Mouse (Mus musculus) cerebellum, adult 2 months (tissue): Measurements from ENCODE around the gene Hist1h2bk.

ENCODE experiments used
- CTCF ChIP-seq: fragments of 200-500 bp; IDR thresholded peaks from 2 replicates; pipeline ENCODE4 v1.5.1; 2011; ENCODE audit warnings: low read depth, mild to moderate bottlenecking, control low read depth, low read length, moderate library complexity, borderline replicate concordance; ENCODE audit not compliant: insufficient read depth
- POLR2A ChIP-seq: fragments of 200-500 bp; IDR thresholded peaks from 2 replicates; pipeline ENCODE4 v1.6.1; 2011; ENCODE audit warnings: low read length, control low read depth, borderline replicate concordance; ENCODE audit not compliant: insufficient read depth

DNA sequence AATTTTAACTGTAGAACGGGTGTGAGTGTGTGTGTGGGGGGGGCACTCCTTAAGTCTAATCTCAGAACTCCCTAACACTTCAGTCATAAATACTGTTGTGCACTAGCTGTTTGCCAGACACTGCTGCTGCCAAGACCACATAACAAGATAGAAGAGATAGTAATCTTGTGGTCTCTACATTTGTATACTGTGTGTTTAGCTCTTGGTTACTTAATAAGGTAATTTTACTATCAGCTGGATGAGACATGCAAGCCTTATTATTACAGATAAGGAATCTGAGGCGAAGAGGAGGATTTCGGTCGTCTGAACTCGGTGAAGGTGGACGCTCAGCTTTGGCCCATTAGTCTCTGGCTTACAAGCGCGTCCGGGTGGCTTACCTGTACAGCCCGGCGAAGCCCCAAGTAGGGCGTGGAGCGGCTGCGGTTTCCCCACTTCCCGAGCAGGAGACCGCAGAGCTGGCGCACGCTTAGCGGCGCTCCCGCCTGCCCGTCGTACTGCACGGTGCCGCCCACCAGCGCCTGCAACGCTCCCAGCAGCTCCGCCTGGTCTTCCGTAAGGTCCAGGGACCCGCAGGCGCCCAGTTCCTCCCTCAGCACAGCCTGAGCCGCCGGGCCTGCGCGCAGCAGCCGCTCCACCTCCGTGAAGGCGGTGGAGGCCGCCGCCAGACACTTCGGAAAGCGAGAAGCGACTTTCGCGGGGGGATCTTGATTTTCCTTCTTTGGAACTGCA, 29.9 kb upstream of the Hist1h2bk start:
- TF ChIP-seq CTCF (no peak), POLR2A (no peak)
